Mouse (Mus musculus) spleen, postnatal 4 days (tissue): ENCODE results near the gene Ncaph.
A peak's percentile ranks its signal among the peaks of the same experiment; 100 is the strongest.
"Not testable (repeated sequence)": the region's sequence is repeated elsewhere in the genome, so short reads cannot be mapped to it uniquely, and the experiment has no call there.

ENCODE experiments used
- DNase-seq, 2 experiments: peaks; one replicate each; pipeline ENCODE4 v3.0.0; 2022; ENCODE audit warnings: low spot score in 2 of 2

Ncaph gene

DNA sequence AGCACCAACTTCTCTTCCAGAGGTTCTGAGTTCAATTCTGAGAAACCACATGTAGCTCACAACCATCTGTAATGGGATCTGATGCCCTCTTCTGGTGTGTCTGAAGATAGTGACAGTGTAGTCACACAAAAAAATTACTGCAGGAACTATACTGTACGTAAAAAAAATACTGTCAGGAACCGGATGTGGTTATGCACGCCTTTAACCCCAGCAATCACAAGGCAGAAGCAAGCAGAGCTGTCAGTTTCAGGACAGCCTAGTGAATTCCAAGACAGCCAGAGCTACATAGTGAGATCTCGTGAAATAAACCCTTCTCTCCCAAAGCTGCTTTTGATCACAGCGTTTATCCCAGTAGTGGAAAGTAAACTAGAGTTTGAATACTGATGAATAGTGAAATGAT, 47.5 kb downstream of the Ncaph start:
- DNase-seq: no peak

DNA sequence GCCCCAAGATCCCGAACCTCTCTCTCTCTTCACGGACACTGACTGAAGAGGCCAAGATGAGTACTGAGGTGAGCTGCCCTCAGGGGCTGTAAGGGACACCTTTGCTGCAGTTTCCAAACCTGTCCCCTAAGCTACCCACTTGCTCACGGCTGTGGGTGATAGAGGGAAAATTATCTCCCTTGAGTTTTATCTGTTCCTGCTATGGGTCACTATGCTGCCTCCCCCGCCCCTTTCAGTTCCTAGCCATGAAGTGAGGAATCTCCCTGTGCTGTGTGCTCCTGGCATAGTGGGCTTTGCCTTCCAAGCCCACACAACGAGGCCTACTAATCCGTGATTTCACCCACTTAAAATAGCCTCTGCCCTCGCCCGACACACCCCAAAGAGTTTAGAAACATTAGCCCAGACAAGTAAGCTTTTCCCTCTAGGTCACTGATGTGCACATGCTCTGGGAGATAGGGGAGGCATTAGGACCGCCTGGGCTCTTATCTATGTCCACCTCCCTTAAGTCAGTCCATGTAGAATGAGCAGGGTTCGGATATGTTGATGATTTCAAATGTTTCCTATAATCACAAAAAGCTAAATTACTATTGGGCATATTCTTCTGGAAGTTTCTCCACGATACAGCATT, 53.0 kb downstream of the Ncaph start:
- no peak for DNase-seq

DNA sequence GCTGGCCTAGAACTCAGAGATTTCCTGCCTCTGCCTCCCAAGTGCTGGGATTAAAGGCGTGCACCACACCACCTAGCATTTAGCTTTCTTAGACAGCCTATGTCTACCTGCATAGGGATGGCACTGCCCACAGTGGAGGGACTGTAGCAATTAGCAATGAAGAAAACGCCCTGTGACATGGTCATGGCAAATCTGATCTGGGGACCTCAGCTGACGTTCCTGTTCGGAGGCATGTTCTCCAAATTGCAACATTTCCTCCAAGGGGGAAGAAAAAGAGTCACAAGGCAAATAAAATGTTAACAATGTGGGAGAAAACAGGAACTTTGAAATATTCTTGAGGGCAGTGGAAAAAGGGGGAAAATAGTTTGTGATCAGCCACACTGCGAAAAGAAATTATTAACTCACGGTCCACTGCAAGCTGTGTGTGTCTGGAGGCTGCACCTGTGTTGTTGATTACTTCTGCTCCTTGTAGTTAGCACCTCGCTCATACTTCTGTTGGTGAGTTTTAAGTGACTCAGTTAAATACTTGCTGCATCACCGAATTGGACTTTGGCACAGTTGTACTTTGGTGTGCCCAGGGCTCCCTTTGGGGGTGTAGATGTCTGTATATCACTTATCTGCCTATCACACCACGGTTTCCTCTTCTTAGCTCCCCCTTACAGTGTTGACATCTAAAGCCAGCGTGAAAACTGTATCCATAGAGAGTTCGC, 53.7 kb downstream of the Ncaph start:
- DNase-seq: no peak

DNA sequence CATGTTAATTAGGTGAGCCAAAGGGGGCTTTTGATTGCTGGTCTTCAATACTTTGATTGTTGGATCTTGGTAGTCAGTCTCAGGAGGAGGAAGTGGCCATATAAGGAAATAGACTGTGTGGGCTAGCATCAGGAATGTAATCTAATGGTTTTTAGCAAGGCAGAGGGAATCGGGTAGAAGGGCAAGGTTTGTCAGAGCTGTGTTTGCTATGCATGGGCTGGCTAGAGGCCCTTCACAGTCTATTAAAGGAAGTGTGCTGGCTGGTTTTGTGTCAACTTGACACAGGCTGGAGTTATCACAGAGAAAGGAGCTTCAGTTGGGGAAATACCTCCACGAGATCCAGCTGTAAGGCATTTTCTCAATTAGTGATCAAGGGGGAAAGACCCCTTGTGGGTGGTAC, 54.7 kb downstream of the Ncaph start:
- DNase-seq: not testable (repeated sequence)

DNA sequence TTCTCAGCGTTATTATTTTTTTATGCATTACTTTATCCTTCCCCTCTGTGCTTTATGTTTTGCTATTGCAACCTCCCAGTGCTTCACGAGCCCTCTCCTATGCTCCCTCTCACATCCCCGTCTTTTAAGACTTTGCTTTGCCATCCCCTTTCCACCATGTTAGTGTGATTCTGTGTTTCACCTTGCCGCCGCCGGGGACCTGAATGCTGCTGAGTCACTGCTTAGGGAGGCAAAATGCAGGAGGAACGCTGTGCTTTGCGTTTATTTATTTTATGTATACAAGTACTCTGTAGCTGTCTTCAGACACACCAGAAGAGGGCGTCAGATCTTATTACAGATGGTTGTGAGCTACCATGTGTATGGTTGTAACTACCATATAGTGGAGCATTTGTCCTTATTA, 56.1 kb downstream of the Ncaph start:
- no peak for DNase-seq

DNA sequence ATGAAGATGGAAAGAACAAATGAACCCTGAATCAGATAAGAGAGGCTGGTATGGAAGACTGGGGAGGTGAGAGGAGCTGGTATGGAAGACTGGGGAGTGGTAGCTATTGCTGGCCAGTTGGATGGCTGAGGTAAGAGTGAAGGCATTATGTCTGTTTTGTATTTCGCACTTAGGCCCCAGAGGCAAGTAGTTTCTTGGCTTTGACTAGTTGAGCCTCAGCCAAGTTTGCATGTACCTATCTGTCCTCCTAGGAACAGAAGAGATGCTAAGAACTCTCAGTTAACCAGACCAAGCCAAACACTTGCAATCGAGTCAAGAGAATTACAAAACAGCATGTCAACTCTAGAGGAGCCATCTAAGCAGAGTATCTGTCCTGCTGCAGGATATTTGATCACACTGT, 59.6 kb downstream of the Ncaph start:
- no peak for DNase-seq

DNA sequence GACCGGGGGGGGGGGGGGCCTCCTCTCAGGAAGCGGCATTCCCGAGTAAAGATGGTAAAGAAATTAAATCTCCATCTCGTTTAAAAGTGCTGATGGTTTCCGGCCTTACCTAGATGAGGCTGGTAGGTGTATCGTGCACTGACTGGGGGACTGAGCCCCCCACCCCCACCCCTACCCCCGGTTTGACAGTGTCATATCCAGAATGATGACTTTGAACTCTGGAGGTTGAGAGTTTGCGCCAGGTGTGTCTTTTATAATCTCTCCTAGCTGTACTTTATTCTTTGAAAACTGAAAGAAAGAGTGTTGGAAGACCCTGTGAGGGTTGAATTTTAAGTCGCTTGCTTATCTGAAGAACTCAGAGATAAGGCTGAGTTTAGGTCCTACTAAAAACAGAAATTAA, 62.9 kb downstream of the Ncaph start:
- DNase-seq: no peak

DNA sequence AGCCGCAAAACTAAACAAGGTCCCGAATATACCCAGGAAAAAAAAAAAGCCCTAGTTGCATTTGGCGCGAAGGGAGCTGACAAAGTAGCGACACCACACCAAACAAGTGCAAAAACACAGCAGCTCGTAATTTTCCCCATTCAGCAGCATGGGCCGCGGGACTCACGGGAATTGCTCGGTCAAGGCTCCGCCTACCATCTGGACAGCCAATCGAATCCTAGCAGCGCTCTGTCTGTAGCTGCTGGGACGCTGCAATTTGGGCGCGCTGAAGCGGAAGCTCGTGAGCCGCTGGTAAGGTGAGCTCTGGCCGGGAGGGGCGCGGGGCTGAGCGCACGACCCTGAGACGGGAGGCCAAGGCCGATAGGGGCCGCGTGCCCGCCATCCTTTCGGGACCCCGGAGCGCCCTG, 63.3 kb downstream of the Ncaph start, which contains the start of gene Blvra:
Blvra (plus strand) TSS at position 231 of the 407 bp plus-strand sequence.
- DNase-seq: peak; percentile 87 to 92

DNA sequence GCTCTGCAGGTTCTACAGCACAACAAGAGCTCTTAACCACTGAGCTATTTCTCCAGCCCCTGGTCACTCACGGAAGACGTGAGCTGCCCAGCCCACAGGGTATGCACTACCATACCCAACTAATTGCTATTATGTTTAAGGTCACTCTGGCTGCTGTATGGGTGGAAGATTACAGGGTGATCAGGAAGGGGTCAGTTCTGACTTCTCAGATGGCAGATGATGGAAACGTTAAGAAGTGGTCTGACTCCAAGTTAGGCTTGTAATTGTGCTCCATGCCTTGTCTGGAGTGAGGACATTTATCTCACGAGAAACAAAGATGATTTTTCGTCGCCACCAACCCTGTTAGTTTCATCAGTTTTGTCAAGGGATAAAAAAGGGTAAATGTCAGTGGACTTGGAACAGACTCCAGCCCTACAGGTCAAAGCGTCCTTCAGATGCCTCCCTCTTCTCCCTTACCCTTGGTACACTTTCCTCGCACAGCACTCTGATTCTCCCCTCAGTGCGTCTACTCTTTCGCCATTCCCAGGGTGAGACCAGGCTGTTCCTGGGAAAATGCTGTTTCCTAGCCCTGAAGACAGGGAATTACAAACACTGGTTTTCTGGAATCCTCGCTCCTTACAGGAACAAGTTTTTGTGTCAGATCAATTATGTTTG, 63.8 kb downstream of the Ncaph start:
- peak in 1 of 2 experiments; percentile 56 for DNase-seq

DNA sequence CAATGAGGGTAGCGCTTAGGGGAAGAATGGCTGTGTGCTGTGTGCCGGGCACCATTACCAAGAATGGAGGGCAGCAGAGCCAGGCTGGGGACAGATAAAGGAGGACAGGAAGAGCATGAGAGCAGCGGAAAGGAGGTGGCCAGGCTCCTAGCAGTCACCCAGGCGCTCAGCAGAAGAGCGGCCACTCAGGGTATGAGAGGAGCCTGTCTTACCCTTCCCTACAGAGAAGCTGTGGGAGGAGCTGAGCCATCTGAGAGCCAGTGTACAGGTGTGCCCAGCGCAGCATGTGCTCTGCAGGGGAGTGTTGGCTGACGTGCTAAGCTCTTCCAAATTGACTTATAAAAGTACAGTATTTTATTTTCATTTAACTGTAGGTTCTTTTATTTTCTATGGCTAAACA, 64.9 kb downstream of the Ncaph start:
- peak in 1 of 2 experiments; percentile 55 for DNase-seq

DNA sequence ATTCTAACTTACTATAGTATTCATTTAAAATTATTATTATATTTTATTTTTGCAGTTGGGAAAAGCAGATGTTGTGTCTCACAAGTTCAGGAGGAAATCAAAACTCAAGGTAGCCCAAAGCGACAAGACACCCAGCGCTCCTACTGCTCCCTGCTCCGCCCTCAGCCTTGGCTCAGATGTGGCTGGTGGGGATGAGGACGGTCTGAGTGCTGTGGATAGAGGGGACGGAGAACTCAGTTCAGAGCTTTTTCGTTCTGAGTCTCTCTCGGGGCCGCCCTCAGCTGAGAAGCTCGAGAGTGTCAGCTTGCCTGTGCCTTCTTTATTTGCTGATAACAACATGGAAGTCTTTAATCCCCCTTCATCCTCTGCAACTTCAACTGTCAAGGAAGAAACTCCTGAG, 72.3 kb downstream of the Ncaph start:
- DNase-seq: peak in 1 of 2 experiments; percentile 54
